Mouse (Mus musculus): ENCODE measurements around the gene Anln. TPM values are rescaled to one million over a fixed set of nuclear protein-coding genes. Genes with fewer than 3 reads are reported as not detected.

The Anln gene
- polyA plus RNA-seq (2015; fragmentation: Nextera tagmentation; extraction: Ambion mirVana) = 57.6 and 58.0 TPM in 2 replicates

DNA sequence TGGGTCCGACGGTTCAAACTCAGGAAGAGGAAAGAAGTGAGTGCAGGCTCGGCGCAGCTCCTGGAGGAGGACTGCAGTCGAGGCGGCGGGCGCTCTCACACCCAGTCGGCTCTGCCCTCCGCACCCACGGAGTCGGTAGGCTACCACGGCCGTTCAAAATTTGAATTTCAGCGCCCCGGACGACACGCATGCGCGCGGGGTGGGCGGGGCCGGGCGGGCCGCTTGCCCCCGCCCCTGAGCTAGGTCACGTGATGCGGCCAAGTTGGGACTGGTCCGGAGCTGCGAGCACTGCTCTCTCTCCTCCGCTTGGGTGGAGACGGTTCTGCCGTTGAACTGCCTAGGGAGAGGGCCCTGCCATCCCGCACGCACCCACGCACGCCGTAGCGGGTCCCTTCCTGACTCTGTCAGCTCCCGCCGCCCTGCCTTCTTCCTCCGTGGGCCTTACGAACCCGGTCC lies at the start of gene Anln:
Gene Anln, minus strand, starts transcription at position 168 of the 456 bp plus-strand sequence.
- H3K27ac ChIP-seq (ENCODE audit: low read length) = peak within 1 kb of the TSS; percentile 88
- H3K4me1 ChIP-seq (ENCODE audit: control insufficient read depth, insufficient read depth, low read length) = peaks cover 9% of the 10 kb centered on the region; the same call in 1 of the 2 replicates
- H3K4me3 ChIP-seq (replicated peaks; ENCODE audit: low read length) = peak within 1 kb of the TSS; percentile 96
- H3K27me3 ChIP-seq (ENCODE audit: control insufficient read depth, insufficient read depth, low read length) = no peaks in the 10 kb centered on the region
- H3K4me2 ChIP-seq (ENCODE audit: low read depth, low read length) = peak within 1 kb of the TSS; percentile 69
- ATAC-seq (ENCODE audit: insufficient read depth, low FRiP score) = peak; percentile 97
- H3K9ac ChIP-seq (ENCODE audit: low read length) = peak within 1 kb of the TSS; percentile 88
- H3K9me3 ChIP-seq (replicated peaks; ENCODE audit: control insufficient read depth, low read length) = no peaks in the 10 kb centered on the region
- WGBS = 0% methylated on average over 43 of the region's 44 CpGs
- no peaks in the 10 kb centered on the region for H3K36me3 ChIP-seq (ENCODE audit: control insufficient read depth, insufficient read depth, low read length)

DNA sequence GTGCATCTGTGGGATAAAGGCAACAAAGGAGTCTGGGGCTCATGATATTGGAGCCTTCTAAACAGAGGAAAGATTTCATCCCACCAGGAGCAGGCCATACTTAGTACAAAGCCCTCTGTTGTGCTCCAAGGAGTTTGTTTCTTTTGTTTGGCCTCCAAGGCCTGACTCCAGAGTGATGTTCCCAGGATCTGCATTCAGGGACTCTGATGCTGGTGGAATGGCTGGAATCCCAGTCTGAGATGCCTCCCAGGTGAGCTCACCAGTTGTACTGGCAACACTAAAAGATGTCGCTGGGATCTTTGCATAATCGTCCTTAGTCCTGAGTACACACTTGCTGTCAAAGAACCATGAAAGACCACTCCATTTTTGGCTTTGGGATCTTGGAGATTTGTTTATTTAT lies 45.1 kb upstream of the Anln start:
- H3K4me1 ChIP-seq (ENCODE audit: control insufficient read depth, insufficient read depth, low read length) = peaks cover 3% of the 10 kb centered on the region; the same call in 1 of the 2 replicates
- no peak overlapping the region for H3K4me3 ChIP-seq (replicated peaks; ENCODE audit: low read length)
- WGBS = 79% methylated on average over 2 of the region's 2 CpGs
- H3K9ac ChIP-seq (ENCODE audit: low read length) = no peak overlapping the region
- no peaks in the 10 kb centered on the region for H3K36me3 ChIP-seq (ENCODE audit: control insufficient read depth, insufficient read depth, low read length)
- no peak for ATAC-seq (ENCODE audit: insufficient read depth, low FRiP score)
- H3K27me3 ChIP-seq (ENCODE audit: control insufficient read depth, insufficient read depth, low read length) = no peaks in the 10 kb centered on the region
- H3K9me3 ChIP-seq (replicated peaks; ENCODE audit: control insufficient read depth, low read length) = no peaks in the 10 kb centered on the region
- H3K4me2 ChIP-seq (ENCODE audit: low read depth, low read length) = no peak overlapping the region
- no peak overlapping the region for H3K27ac ChIP-seq (ENCODE audit: low read length)

DNA sequence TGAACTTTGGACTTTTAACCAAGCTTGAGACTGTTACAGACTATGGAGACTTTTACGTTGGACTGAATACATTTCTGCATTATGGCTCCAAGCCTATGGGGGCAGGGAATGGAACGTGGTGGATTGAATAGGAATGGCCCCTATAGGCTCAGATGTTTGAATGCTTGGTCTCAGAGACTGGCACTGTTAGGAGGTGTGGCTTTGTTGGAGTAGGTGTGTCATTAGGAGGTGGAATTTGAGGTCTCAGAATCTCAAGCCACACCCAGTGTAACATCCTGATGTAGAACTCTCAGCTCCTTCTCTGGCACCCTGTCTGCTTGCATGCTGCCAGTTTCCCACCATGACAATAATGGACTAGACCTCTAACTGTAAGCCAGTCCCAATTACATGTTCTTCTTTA lies 44.2 kb upstream of the Anln start:
- Histone ChIP-seq H3K4me1 (ENCODE audit: control insufficient read depth, insufficient read depth, low read length) (peaks cover 3% of the 10 kb centered on the region; the same call in 1 of the 2 replicates), H3K9me3 (replicated peaks; ENCODE audit: control insufficient read depth, low read length) (no peaks in the 10 kb centered on the region), H3K27ac (ENCODE audit: low read length) (no peak overlapping the region), H3K36me3 (ENCODE audit: control insufficient read depth, insufficient read depth, low read length) (no peaks in the 10 kb centered on the region), H3K27me3 (ENCODE audit: control insufficient read depth, insufficient read depth, low read length) (no peaks in the 10 kb centered on the region), H3K4me3 (replicated peaks; ENCODE audit: low read length) (no peak overlapping the region), H3K4me2 (ENCODE audit: low read depth, low read length) (no peak overlapping the region), H3K9ac (ENCODE audit: low read length) (no peak overlapping the region)
- 74% methylated on average over 2 of the region's 2 CpGs for WGBS
- ATAC-seq (ENCODE audit: insufficient read depth, low FRiP score) = no peak

- WGBS = 30% methylated on average over 5 of the region's 5 CpGs
- no peak overlapping the region for H3K9ac ChIP-seq (ENCODE audit: low read length)
- H3K4me2 ChIP-seq (ENCODE audit: low read depth, low read length) = 0 out of 2 replicates have a peak overlapping the region, but pooled peaks have one; percentile 5
- 0 out of 2 replicates have a peak overlapping the region, but pooled peaks have one; percentile 1 for H3K27ac ChIP-seq (ENCODE audit: low read length)
- H3K4me3 ChIP-seq (replicated peaks; ENCODE audit: low read length) = no peak overlapping the region
- H3K36me3 ChIP-seq (ENCODE audit: control insufficient read depth, insufficient read depth, low read length) = no peaks in the 10 kb centered on the region
- ATAC-seq (ENCODE audit: insufficient read depth, low FRiP score) = no peak
- H3K27me3 ChIP-seq (ENCODE audit: control insufficient read depth, insufficient read depth, low read length) = no peaks in the 10 kb centered on the region
- H3K4me1 ChIP-seq (ENCODE audit: control insufficient read depth, insufficient read depth, low read length) = peaks cover 3% of the 10 kb centered on the region; the same call in 1 of the 2 replicates
- H3K9me3 ChIP-seq (replicated peaks; ENCODE audit: control insufficient read depth, low read length) = no peaks in the 10 kb centered on the region
These were observed 41.4 kb upstream of the Anln start for GRCm38 (mm10) chr9:22430315-22430840.

GRCm38 (mm10) chr9:22429533-22430241 lies 40.7 kb upstream of the Anln start:
- Histone ChIP-seq H3K27ac (ENCODE audit: low read length) (0 out of 2 replicates have a peak overlapping the region, but pooled peaks have one; percentile 1), H3K27me3 (ENCODE audit: control insufficient read depth, insufficient read depth, low read length) (no peaks in the 10 kb centered on the region), H3K36me3 (ENCODE audit: control insufficient read depth, insufficient read depth, low read length) (no peaks in the 10 kb centered on the region), H3K4me1 (ENCODE audit: control insufficient read depth, insufficient read depth, low read length) (peaks cover 3% of the 10 kb centered on the region; the same call in 1 of the 2 replicates), H3K4me3 (replicated peaks; ENCODE audit: low read length) (no peak overlapping the region), H3K4me2 (ENCODE audit: low read depth, low read length) (no peak overlapping the region), H3K9ac (ENCODE audit: low read length) (no peak overlapping the region), H3K9me3 (replicated peaks; ENCODE audit: control insufficient read depth, low read length) (no peaks in the 10 kb centered on the region)
- no peak for ATAC-seq (ENCODE audit: insufficient read depth, low FRiP score)
- WGBS = 48% methylated on average over 15 of the region's 15 CpGs

DNA sequence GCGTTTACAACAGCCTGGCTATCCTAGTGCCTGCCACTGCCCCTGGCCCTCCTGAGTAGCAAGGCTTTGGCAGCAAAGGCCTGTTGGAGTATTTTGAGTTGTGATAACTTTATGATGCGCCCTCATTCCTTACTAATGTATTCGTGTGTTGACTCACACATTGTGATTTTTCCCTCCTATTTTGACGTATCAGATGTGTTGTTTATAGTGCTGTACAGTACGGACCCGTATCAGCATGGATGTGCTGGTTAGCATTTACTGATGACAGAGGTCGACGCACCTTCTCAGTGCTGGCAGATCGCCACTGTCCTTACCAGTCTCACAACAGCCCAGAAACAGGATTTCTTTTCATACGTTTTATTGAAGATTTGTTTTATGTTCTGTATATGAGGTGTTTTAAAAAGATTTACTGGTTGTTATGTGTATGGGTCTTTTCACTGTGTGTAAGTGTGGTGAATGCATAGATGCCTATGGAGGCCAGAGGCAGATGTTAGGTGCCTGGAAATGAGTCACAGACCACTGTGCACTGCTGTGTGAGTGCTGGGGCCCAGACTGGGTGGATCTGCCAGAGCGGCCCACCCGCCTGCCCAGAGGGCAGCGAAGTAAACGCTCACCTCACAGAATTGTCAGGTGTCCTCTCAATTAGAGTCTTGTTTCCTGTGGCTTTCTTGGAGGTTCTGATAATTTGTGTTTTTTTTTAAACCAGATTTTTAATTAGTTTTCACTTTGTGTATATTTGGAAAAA lies 39.9 kb upstream of the Anln start:
- H3K4me2 ChIP-seq (ENCODE audit: low read depth, low read length) = no peak overlapping the region
- H3K36me3 ChIP-seq (ENCODE audit: control insufficient read depth, insufficient read depth, low read length) = no peaks in the 10 kb centered on the region
- H3K4me1 ChIP-seq (ENCODE audit: control insufficient read depth, insufficient read depth, low read length) = peaks cover 3% of the 10 kb centered on the region; the same call in 1 of the 2 replicates
- H3K9me3 ChIP-seq (replicated peaks; ENCODE audit: control insufficient read depth, low read length) = no peaks in the 10 kb centered on the region
- no peak overlapping the region for H3K4me3 ChIP-seq (replicated peaks; ENCODE audit: low read length)
- H3K9ac ChIP-seq (ENCODE audit: low read length) = no peak overlapping the region
- 76% methylated on average over 14 of the region's 14 CpGs for WGBS
- H3K27me3 ChIP-seq (ENCODE audit: control insufficient read depth, insufficient read depth, low read length) = no peaks in the 10 kb centered on the region
- H3K27ac ChIP-seq (ENCODE audit: low read length) = no peak overlapping the region
- ATAC-seq (ENCODE audit: insufficient read depth, low FRiP score) = no peak

DNA sequence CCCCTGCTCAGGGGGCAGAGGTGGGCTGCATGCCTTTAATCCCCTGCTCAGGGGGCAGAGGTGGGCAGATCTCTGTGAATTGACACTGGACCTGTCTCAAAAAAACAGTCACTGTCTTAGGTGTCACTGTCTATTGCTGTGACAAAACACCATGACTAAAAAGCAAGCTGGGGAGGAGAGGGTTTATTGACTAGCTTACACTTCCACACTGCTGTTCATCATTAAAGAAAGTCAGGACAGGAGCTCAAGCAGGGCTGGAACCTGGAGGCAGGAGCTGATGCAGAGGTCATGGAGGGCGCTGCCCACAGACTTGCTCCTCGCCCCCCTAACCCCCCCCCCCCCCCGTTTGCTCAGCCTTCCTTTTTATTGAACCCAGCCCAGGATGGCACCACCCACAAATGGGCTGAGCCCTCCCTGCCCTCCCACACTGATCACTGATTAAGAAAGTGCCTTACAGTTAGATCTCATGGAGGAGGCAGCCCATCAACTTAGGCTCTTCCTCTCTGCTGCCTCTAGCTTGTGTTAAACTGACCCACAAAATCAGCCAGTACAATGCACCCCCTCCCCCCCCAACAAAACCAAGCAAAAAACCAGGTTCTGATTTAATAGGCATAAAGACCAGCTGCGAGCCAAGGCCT lies 39.2 kb upstream of the Anln start:
- Histone ChIP-seq H3K4me1 (ENCODE audit: control insufficient read depth, insufficient read depth, low read length) (peaks cover 3% of the 10 kb centered on the region; the same call in 1 of the 2 replicates), H3K36me3 (ENCODE audit: control insufficient read depth, insufficient read depth, low read length) (no peaks in the 10 kb centered on the region), H3K27ac (ENCODE audit: low read length) (no peak overlapping the region), H3K4me3 (replicated peaks; ENCODE audit: low read length) (no peak overlapping the region), H3K9ac (ENCODE audit: low read length) (no peak overlapping the region), H3K27me3 (ENCODE audit: control insufficient read depth, insufficient read depth, low read length) (no peaks in the 10 kb centered on the region), H3K4me2 (ENCODE audit: low read depth, low read length) (no peak overlapping the region), H3K9me3 (replicated peaks; ENCODE audit: control insufficient read depth, low read length) (no peaks in the 10 kb centered on the region)
- no peak for ATAC-seq (ENCODE audit: insufficient read depth, low FRiP score)
- WGBS = 85% methylated on average over 2 of the region's 4 CpGs

DNA sequence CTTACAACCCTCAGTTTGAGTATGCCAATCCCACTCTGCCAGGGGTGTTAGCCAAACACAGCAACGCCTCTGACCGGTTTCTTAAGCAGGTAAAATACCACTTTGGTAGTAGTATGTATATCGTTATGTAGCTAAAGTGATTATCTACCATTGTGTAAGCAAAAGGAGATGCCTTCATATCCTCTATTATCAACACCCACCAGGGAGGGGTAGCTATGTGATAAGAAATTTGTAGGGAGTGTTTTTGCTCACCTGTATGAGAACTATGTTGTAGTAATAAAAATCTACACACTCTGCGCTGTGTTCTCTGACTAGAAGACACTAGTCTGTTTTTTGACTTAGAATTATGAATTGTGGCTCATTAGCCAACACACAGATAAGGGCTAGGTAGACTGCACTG lies 35.7 kb upstream of the Anln start:
- WGBS = 76% methylated on average over 4 of the region's 4 CpGs
- no peaks in the 10 kb centered on the region for H3K36me3 ChIP-seq (ENCODE audit: control insufficient read depth, insufficient read depth, low read length)
- H3K27ac ChIP-seq (ENCODE audit: low read length) = no peak overlapping the region
- H3K4me3 ChIP-seq (replicated peaks; ENCODE audit: low read length) = no peak overlapping the region
- H3K4me2 ChIP-seq (ENCODE audit: low read depth, low read length) = no peak overlapping the region
- no peaks in the 10 kb centered on the region for H3K4me1 ChIP-seq (ENCODE audit: control insufficient read depth, insufficient read depth, low read length)
- no peaks in the 10 kb centered on the region for H3K9me3 ChIP-seq (replicated peaks; ENCODE audit: control insufficient read depth, low read length)
- H3K27me3 ChIP-seq (ENCODE audit: control insufficient read depth, insufficient read depth, low read length) = no peaks in the 10 kb centered on the region
- H3K9ac ChIP-seq (ENCODE audit: low read length) = no peak overlapping the region
- no peak for ATAC-seq (ENCODE audit: insufficient read depth, low FRiP score)

Measured in stomach, embryonic 16.5 days (tissue).